Mouse (Mus musculus): ENCODE data around the gene Tnfsf4. TPM values are rescaled to one million over a fixed set of nuclear protein-coding genes. Genes with fewer than 3 reads are reported as not detected.

The Tnfsf4 gene
- total RNA-seq, 2 experiments from 2014 or later = not detected

DNA sequence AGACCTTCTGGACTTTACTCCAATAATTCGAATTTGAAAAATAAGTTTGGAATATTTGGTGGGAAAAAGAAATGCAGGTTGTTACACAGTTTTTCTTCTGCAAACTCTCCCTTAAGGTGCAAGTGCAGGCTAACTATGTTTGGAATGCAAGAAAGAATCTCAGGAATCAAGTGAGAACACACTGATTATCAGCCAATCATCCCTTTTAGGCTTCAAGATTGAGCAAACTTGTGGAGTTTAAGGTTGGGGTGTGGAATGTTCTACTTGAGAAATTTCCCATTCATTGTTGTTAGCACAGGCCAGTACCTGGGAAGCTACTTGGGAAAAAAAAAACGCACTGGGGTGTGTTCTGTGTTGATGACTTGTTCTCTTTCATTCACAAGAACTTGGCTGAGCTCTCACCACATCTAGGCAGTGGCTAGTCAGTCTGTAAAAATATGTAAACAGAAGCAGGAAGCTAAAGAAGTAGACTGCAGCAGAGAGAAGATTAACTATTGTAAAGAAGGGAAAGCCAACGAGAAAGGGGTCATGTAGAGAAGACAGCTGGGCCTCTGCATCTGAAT is 56.6 kb downstream of the Tnfsf4 start:
- no peak for DNase-seq (ENCODE audit: low spot score in 2 of 2)

DNA sequence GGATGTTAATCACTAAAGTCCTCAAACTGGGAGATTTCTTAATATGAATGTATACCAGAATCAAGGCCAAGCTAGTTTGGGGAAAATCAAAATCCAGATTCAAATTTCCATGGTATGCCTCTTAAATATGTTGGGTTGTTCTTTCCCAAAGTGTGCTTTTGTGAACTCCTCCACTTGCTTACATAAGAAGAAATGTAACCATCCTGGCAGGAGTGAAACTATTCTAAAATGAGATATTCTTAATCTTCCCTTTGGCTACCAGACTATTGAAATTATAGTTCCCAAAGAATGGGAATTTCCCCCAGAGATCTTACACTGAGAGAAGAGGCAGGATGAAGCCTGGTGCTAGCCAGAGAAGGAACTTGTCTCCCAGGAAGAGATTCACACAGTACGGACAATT is 57.0 kb downstream of the Tnfsf4 start:
- DNase-seq (ENCODE audit: low spot score in 2 of 2) = no peak

DNA sequence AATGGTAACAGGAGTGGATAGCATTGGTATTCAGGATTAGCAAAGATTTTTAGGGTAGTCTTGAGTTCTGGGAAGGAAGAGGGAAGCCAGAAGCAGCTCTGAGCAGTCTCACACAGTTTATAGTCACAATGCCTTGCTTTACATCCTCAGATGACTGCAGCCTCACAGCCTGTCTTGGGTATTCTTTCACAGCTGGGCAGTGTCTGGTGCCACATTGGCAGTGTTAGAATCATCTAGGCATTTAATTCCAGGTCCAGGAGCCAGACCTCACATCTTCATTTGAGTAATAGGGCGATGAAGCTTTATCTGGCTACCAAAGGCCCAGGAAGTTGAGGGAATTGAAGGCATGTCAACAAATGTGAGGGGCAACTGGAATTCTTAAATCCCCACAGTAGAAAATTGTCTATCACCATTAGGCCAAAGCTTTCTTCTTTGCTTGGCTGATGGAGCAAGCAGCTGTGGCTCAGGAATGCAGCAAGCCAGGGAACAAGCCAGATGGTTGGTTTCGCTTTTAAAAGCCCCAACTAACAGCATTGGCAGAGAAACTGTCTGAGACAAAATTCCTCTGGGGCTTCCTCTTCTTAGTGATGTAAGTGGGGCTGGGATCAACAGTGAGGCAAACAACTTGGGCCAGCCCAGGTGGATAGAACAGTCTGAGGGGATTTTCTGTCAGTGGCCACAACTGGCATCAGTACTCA is 68.3 kb downstream of the Tnfsf4 start:
- peak; percentile 18 for DNase-seq (ENCODE audit: low spot score in 2 of 2)

Other genes with a start within 250 kb of the Tnfsf4 start
- gene Tex50, start 236.1 kb upstream of the Tnfsf4 start, total RNA-seq (2021) = not detected
- gene Prdx6, start 144.2 kb upstream of the Tnfsf4 start, total RNA-seq (2021) = 100 to 1,000 TPM; 268 to 278 TPM
- gene Tnfsf18, start 99.2 kb downstream of the Tnfsf4 start, total RNA-seq (2021) = under 1 TPM in 1 of 2 experiments, not detected in 1; 0.16 TPM